In the genomic region with DNA sequence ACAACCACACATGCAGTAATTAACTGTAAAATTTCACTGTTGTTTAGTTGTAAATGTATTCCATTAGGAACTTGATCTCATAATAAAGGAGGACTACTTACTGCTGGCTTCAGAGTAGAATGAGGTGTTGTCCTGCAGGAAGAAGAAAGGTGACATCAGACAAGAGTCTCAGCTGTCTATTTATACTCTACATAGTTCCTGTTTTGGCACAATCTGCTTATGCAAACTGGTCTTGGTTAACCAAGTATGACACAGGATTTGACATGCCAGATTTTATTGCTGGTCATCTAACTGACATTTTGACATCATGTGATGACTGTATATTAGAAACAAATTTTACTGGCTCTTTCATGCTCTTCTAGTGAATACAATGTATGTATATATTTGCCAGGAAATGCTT, we compare ENCODE assay signal across 19 mouse cellular contexts. TPM values are rescaled to one million over a fixed set of nuclear protein-coding genes. Genes with fewer than 3 reads are reported as not detected.
"Had no signal": no experiment of that assay in that cellular context is flagged by ENCODE, and none has a peak within 500 bp of the region (broad histone marks: within the 10 kb centered on the region; RNA-seq: fewer than 3 reads in every experiment).

A gene (minus strand): TSS at position 154 of the 400 bp plus-strand sequence.

- DNase-seq: kidney, adult 18-20 months; kidney, adult 9 months; kidney, postnatal 14 days; kidney, postnatal 4 days; layer of hippocampus, adult 9-11 months; liver; lung, adult 18-20 months; lung, postnatal 10 days; lung, postnatal 36 days; right cerebral cortex, adult 18-20 months; right cerebral cortex, postnatal 14 days; right cerebral cortex, postnatal 4 days; thymus, postnatal 25 days had no signal

- ATAC-seq: liver, embryonic 12.5 days; midbrain, embryonic 15.5 days had no signal

RNA-seq across cellular contexts. Expression of the gene that starts here (rescaled TPM):
- total RNA-seq: layer of hippocampus, adult 18-20 months; layer of hippocampus, postnatal 25 days; left cerebral cortex, adult 18-20 months; left cerebral cortex, postnatal 25 days had no signal
